Mouse (Mus musculus): ENCODE measurements at regions not wholly inside any gene's neighbourhood (a gene's known extent, or its start where the extent isn't known, plus 50 kb on each side); places are given as distances from the start of the nearest gene placed in this dataset.

GRCm38 (mm10) chrX:121533360-121533759 lies 863.8 kb downstream of the Nap1l3 start:
- DNase-seq (ENCODE audit: low spot score): no peak

DNA sequence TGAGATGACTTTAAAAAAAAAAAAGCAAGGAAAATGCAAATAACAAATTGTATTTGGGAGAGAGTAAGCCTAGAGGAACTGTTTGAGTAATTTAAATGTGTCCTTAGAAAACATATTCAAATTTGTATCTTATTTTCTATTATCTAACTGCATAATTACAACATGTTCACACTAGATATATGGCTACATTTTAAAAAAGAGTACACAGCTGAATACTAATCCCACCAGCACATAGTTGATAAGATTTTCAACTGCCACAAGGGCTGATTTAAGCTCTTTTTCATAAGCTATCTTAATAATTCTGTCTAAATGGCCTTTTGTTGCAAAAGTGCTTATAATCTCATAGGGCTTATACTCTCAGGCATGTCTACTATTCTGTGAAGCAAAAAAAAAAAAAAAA lies 877.4 kb downstream of the Nap1l3 start:
- no peak for DNase-seq (ENCODE audit: low spot score)

DNA sequence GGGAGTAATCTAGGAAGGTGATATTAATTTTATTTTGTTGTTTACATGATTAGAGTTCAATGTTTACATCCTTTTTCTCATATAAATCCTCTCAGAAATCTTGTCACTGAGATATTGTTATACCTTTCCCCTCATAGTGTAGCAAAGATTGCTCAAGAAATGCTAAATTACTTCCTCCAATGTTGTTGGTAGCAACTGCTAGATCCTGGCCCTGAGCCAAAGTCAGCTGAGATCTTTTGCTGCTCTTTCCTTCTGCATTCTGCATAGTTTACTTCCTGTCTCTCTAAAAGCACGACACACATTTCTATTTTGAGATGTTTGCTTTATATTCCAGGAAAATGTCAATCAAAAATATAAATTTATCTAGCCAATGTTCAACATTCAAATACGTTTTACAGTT lies 899.5 kb downstream of the Nap1l3 start:
- peak; percentile 5 for DNase-seq (ENCODE audit: low spot score)

DNA sequence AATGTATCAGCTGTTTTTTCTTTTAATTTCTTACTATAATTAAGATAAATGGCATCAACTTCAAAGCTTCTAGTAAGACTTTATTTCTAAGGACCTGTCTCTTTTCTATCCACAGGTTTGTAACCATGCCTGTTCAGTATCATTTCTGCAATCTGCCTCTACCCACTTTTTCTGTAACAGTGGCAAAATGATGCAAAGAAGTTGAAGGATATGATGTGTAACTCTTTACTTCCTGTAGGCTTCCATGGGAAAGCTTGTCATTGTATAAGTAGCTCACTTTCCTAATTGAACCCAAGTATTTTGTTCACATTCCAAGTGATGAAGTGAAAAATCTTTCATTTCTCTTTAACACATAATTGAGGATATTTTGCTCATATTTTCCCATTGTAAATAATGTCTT lies 900.0 kb downstream of the Nap1l3 start:
- no peak for DNase-seq (ENCODE audit: low spot score)

DNA sequence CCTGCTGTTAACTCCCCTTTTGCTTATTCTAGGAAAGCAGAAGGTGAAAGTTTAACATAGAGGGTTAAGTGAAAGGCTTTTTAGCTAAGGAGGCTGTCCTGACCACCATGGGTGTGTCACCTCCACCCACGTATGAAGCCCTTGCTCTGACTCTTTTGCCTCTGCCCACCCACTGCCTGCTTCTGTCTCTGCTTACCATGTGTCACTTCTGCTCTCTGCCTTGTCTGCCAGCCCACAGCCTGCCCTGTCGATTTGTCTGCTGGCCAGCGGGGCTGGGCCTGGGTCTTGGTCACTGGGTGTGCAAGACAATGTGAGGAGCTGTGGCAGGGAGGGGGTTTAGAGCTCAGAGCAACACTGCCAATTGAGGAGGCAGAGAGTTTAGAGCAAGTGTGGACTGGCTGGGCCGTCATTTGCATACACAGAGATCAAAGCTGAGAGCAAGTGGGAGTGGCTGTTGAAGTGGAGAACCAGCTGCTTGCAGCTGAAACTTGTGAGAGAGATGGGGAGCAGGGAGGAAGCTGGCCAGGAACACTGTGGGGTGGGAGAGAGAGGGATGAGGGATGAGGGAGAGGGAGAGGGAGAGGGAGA lies 917.7 kb downstream of the Nap1l3 start:
- DNase-seq (ENCODE audit: low spot score): peak; percentile 37

GRCm38 (mm10) chrX:121429078-121429477 lies 968.1 kb downstream of the Nap1l3 start:
- no peak for DNase-seq (ENCODE audit: low spot score)

All from lung, postnatal 25 days (tissue).